In genomic region chr14:50837236-50837635, GRCm38 (mm10) we compare ENCODE assay signal across 13 mouse cellular contexts. TPM values are rescaled to one million over a fixed set of nuclear protein-coding genes. Genes with fewer than 3 reads are reported as not detected.
DNase-seq lines count a peak whose midpoint lies in the region; ATAC-seq and TF ChIP-seq lines count a peak whose summit lies in the region.
"Had no signal": no experiment of that assay in that cellular context is flagged by ENCODE, and none has a peak within 500 bp of the region (broad histone marks: within the 10 kb centered on the region; RNA-seq: fewer than 3 reads in every experiment).

No protein-coding gene starts in this region.

- no peak overlapping the region for H3K4me2 ChIP-seq in stomach, postnatal 0 days (replicated peaks; ENCODE audit: low read depth)

- TF ChIP-seq POLR2A in kidney, adult 2 months (IDR thresholded peaks at IDR 0.05; ENCODE audit: low read depth, low read length) = no peak

- no peaks in the 10 kb centered on the region for H3K9me3 ChIP-seq in stomach, postnatal 0 days (ENCODE audit: control insufficient read depth, low read length)
- H3K9me3 ChIP-seq: megakaryocyte, embryonic 14.5 days had no signal

- no peak overlapping the region for H3K9ac ChIP-seq in stomach, postnatal 0 days (ENCODE audit: low read length)

- ATAC-seq in stomach, postnatal 0 days (ENCODE audit: low FRiP score, low TSS enrichment) = no peak
- ATAC-seq in monocyte, adult 5-6 weeks (replicated peaks; ENCODE audit: insufficient number of reproducible peaks, low FRiP score, low TSS enrichment, poor library complexity, severe bottlenecking) = no peak
- ATAC-seq: activated CD4-positive, CD25-positive, alpha-beta regulatory T cell, adult 4 months had no signal

- peak; percentile 16 for DNase-seq in adrenal gland, postnatal 10 days
- DNase-seq in adrenal gland, postnatal 4 days (ENCODE audit: low spot score in 2 of 2) = no peak
- DNase-seq in kidney, adult 9 months = peak; percentile 8
- no peak for DNase-seq in kidney, adult 2 months
- peak; percentile 7 for DNase-seq in thymus, postnatal 25 days
- no peak for DNase-seq in thymus, postnatal 14 days
- DNase-seq in stomach, postnatal 0 days (ENCODE audit: low spot score) = no peak
- DNase-seq: gastrocnemius, postnatal 36 days; right cerebral cortex, postnatal 14 days had no signal

- H3K27me3 ChIP-seq in kidney, adult 2 months (replicated peaks; ENCODE audit: control insufficient read depth, insufficient read depth, low read length) = no peaks in the 10 kb centered on the region
- no peaks in the 10 kb centered on the region for H3K27me3 ChIP-seq in stomach, postnatal 0 days (ENCODE audit: control insufficient read depth, insufficient read depth, low read length)
- H3K27me3 ChIP-seq: megakaryocyte, embryonic 14.5 days had no signal

- no peaks in the 10 kb centered on the region for H3K36me3 ChIP-seq in kidney, adult 2 months (ENCODE audit: control insufficient read depth, insufficient read depth, low read length)
- no peaks in the 10 kb centered on the region; the same call in none of the 2 replicates for H3K36me3 ChIP-seq in stomach, postnatal 0 days (ENCODE audit: control insufficient read depth, insufficient read depth, low read length)

- TF ChIP-seq CTCF in kidney, adult 2 months (conservative IDR thresholded peaks at IDR 0.05; ENCODE audit: insufficient read depth, insufficient read length, low read depth, low read length) = no peak; the same call in 1 of the 2 replicates
- peak; percentile 63 for TF ChIP-seq CTCF in stomach, postnatal 0 days (IDR thresholded peaks at IDR 0.05; ENCODE audit: low read depth)

- 62% methylated on average over 6 of the region's 6 CpGs for WGBS in kidney, adult 2 months
- WGBS in stomach, postnatal 0 days = 69% methylated on average over 6 of the region's 6 CpGs

- H3K27ac ChIP-seq in kidney, adult 2 months (ENCODE audit: insufficient read depth, low read depth, low read length) = no peak overlapping the region
- no peak overlapping the region for H3K27ac ChIP-seq in stomach, postnatal 0 days (replicated peaks)

- H3K4me1 ChIP-seq in kidney, adult 2 months (ENCODE audit: control insufficient read depth, insufficient read depth, low read length) = no peaks in the 10 kb centered on the region
- H3K4me1 ChIP-seq in stomach, postnatal 0 days (replicated peaks; ENCODE audit: control insufficient read depth, insufficient read depth) = no peaks in the 10 kb centered on the region

- TF ChIP-seq EP300 in stomach, postnatal 0 days (optimal IDR thresholded peaks at IDR 0.05) = no peak

- H3K4me3 ChIP-seq in kidney, adult 2 months (ENCODE audit: insufficient read depth, low read depth, low read length) = no peak overlapping the region
- no peak overlapping the region for H3K4me3 ChIP-seq in stomach, postnatal 0 days (ENCODE audit: low read depth, low read length)
- H3K4me3 ChIP-seq: megakaryocyte, embryonic 14.5 days had no signal

RNA-seq across cellular contexts. Expression of gene Parp2, which starts 29.6 kb away (rescaled TPM):
- 10 to 100 TPM; 28.7 to 31.1 TPM for total RNA-seq in adrenal gland, postnatal 10 days (2021)
- total RNA-seq in adrenal gland, postnatal 4 days (2021) = 10 to 100 TPM; 48.2 to 57.3 TPM
- polyA plus RNA-seq in kidney, adult 2 months (2012; rRNA removed) = 12.0 and 12.6 TPM in 2 replicates
- 27.9 and 28.7 TPM in 2 replicates for polyA plus RNA-seq in stomach, postnatal 0 days (2015; fragmentation: Nextera tagmentation; extraction: Ambion mirVana)
- total RNA-seq in monocyte, adult 5-6 weeks (2017) = 85.4 to 96.9 TPM (median 86.6 TPM) in 3 replicates

RNA-seq across cellular contexts. Expression of gene Ccnb1ip1, which starts 29.7 kb away (rescaled TPM):
- under 1 TPM; 0.24 to 0.78 TPM for total RNA-seq in adrenal gland, postnatal 10 days (2021)
- total RNA-seq in adrenal gland, postnatal 4 days (2021) = not detected
- polyA plus RNA-seq in kidney, adult 2 months (2012; rRNA removed) = not detected in 2 replicates
- not detected in 2 replicates for polyA plus RNA-seq in stomach, postnatal 0 days (2015; fragmentation: Nextera tagmentation; extraction: Ambion mirVana)
- not detected in 3 replicates for total RNA-seq in monocyte, adult 5-6 weeks (2017)
- polyA plus RNA-seq: activated CD4-positive, CD25-positive, alpha-beta regulatory T cell, adult 4 months; cortical plate, adult 2 months had no signal

RNA-seq across cellular contexts. Expression of gene Tep1, which starts 33.1 kb away (rescaled TPM):
- total RNA-seq in adrenal gland, postnatal 10 days (2021) = 10 to 100 TPM; 18.8 to 26.2 TPM
- total RNA-seq in adrenal gland, postnatal 4 days (2021) = 10 to 100 TPM; 19.1 to 20.6 TPM
- 17.6 and 18.8 TPM in 2 replicates for polyA plus RNA-seq in kidney, adult 2 months (2012; rRNA removed)
- polyA plus RNA-seq in stomach, postnatal 0 days (2015; fragmentation: Nextera tagmentation; extraction: Ambion mirVana) = 6.2 and 7.8 TPM in 2 replicates
- 60.9 to 144 TPM (median 125 TPM) in 3 replicates for total RNA-seq in monocyte, adult 5-6 weeks (2017)

RNA-seq across cellular contexts. Expression of gene Ttc5, which starts 51.9 kb away (rescaled TPM):
- 10 to 100 TPM; 36.4 to 47.9 TPM for total RNA-seq in adrenal gland, postnatal 10 days (2021)
- total RNA-seq in adrenal gland, postnatal 4 days (2021) = 10 to 100 TPM; 61.8 to 71.8 TPM
- polyA plus RNA-seq in kidney, adult 2 months (2012; rRNA removed) = 24.5 and 25.8 TPM in 2 replicates
- polyA plus RNA-seq in stomach, postnatal 0 days (2015; fragmentation: Nextera tagmentation; extraction: Ambion mirVana) = 35.1 and 37.0 TPM in 2 replicates
- total RNA-seq in monocyte, adult 5-6 weeks (2017) = 55.8 to 70.2 TPM (median 65.8 TPM) in 3 replicates

Comparison
In these comparisons a context has a peak if more than half of its experiments do, and no peak if none do; other contexts are left out.
1. DNase-seq: peak in adrenal gland, postnatal 10 days (single experiment), kidney, adult 9 months (single experiment) and thymus, postnatal 25 days (single experiment); none in adrenal gland, postnatal 4 days (0 of 2), kidney, adult 2 months (single experiment), thymus, postnatal 14 days (single experiment) and stomach, postnatal 0 days (single experiment).